Mouse (Mus musculus) liver, adult 2 months (tissue): ENCODE data around the gene Anxa5.

Source experiments
- CTCF ChIP-seq: fragments of 200-500 bp; IDR thresholded peaks from 2 replicates; pipeline ENCODE4 v1.5.1; 2011; ENCODE audit warnings: low read depth, low read length, control low read depth
- POLR2A ChIP-seq: fragments of 200-500 bp; IDR thresholded peaks from 2 replicates; pipeline ENCODE4 v1.6.1; 2011; ENCODE audit warnings: low read length, control low read depth; ENCODE audit not compliant: insufficient read depth; ENCODE audit errors: extremely low read depth

DNA sequence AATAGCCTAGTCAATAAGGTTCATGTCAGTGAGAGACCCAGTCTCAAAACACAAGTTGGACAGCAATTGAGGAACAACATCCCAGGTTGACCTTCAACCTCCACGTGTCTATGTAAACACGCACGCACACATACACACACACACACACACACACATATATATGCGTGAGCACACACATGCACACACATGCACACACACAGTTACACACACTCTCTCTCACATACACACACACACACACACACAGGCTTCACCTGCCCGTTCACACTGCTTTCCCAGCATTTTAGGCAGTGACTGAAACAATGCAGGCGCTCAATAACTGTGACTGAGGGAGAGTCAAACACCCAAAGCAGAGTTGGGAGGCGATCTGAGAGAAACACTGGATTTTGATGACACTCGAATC lies 29.6 kb upstream of the Anxa5 start:
- TF ChIP-seq CTCF = no peak
- TF ChIP-seq POLR2A = no peak
